Mouse (Mus musculus) skeletal muscle tissue, adult 2 months (tissue): ENCODE measurements at regions not wholly inside any gene's neighbourhood (a gene's known extent, or its start where the extent isn't known, plus 50 kb on each side); places are given as distances from the start of the nearest gene placed in this dataset.

ENCODE experiments used
- DNase-seq: peaks from one replicate; pipeline ENCODE4 v3.0.0-alpha.2; 2012; ENCODE audit warnings: low read depth, low spot score

GRCm38 (mm10) chr6:43021967-43022366 lies 73.1 kb downstream of the Olfr444 start:
- peak; percentile 7 for DNase-seq
